Mouse (Mus musculus): ENCODE measurements around the gene Fastkd1.
"Not testable (repeated sequence)": the region's sequence is repeated elsewhere in the genome, so short reads cannot be mapped to it uniquely, and the experiment has no call there.

Fastkd1 gene

GRCm38 (mm10) chr2:69673723-69674122 is 39.6 kb downstream of the Fastkd1 start:
- DNase-seq (ENCODE audit: low spot score in 2 of 2), result no peak

GRCm38 (mm10) chr2:69669853-69670252 is 43.5 kb downstream of the Fastkd1 start, which contains the start of gene Klhl41:
Klhl41 (plus strand) TSS chr2:69670120.
- no peak for DNase-seq (ENCODE audit: low spot score in 2 of 2)

GRCm38 (mm10) chr2:69668414-69668813 is 44.9 kb downstream of the Fastkd1 start:
- DNase-seq (ENCODE audit: low spot score in 2 of 2), result no peak

- DNase-seq (ENCODE audit: low spot score in 2 of 2), result no peak
These were observed 45.7 kb downstream of the Fastkd1 start for GRCm38 (mm10) chr2:69667656-69668055.

GRCm38 (mm10) chr2:69663827-69664476 is 49.4 kb downstream of the Fastkd1 start:
- DNase-seq (ENCODE audit: low spot score in 2 of 2), result no peak

GRCm38 (mm10) chr2:69659326-69659725 is 54.0 kb downstream of the Fastkd1 start:
- DNase-seq (ENCODE audit: low spot score in 2 of 2), result no peak

- DNase-seq (ENCODE audit: low spot score in 2 of 2), result no peak
These were observed 63.6 kb downstream of the Fastkd1 start for GRCm38 (mm10) chr2:69649716-69650115.

- DNase-seq (ENCODE audit: low spot score in 2 of 2), result peak; percentile 40 to 58
These were observed 66.4 kb downstream of the Fastkd1 start, which contains the start of gene Bbs5 for GRCm38 (mm10) chr2:69646726-69647490. Bbs5 (plus strand) TSS chr2:69647171.

GRCm38 (mm10) chr2:69644968-69645617 is 68.2 kb downstream of the Fastkd1 start:
- DNase-seq (ENCODE audit: low spot score in 2 of 2), result no peak

GRCm38 (mm10) chr2:69640100-69640499 is 73.2 kb downstream of the Fastkd1 start:
- no peak for DNase-seq (ENCODE audit: low spot score in 2 of 2)

- not testable (repeated sequence) for DNase-seq (ENCODE audit: low spot score in 2 of 2)
These were observed 75.3 kb downstream of the Fastkd1 start for GRCm38 (mm10) chr2:69637989-69638388.

Measured in natural killer cell, adult 2 months (primary cell).